Mouse (Mus musculus) B cell, adult (primary cell): Measurements from ENCODE around the gene Olfr76. TPM values are rescaled to one million over a fixed set of nuclear protein-coding genes. Genes with fewer than 3 reads are reported as not detected.

Source experiments
- total RNA-seq: library from RNA; stranded (reverse); gene quantifications from 4 replicates; pipeline ENCODE4 v1.2.4, GENCODE M21; 2023; ENCODE audit not compliant: inconsistent age

The Olfr76 gene
- total RNA-seq = not detected in 4 replicates

DNA sequence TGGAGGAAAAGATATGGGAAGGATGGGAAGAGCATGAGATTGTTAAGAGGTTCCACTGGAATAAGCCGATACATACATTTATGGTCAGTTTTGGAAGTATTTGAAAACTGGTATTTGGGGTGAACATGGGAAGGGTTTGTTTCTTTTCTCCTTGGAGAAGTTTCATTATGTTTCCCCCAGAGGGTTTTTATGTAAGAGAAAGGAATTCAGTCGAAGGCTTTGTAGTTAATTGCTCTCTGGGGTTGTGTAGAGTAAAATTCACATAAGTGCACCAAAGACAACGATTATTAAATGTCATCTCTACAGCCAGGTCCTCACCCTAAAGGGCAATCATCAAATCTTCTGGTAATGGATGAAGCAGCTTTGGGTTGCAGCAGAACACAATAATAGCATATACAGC lies at the start of gene Olfr76:
Gene Olfr76, minus strand, starts transcription at position 101 of the 400 bp plus-strand sequence.

GRCm38 (mm10) chr19:12170062-12170599 lies 47.1 kb upstream of the Olfr76 start, which contains the start of gene Olfr1555-ps1:
TSS of gene Olfr1555-ps1 (minus strand) at chr19:12170112.

DNA sequence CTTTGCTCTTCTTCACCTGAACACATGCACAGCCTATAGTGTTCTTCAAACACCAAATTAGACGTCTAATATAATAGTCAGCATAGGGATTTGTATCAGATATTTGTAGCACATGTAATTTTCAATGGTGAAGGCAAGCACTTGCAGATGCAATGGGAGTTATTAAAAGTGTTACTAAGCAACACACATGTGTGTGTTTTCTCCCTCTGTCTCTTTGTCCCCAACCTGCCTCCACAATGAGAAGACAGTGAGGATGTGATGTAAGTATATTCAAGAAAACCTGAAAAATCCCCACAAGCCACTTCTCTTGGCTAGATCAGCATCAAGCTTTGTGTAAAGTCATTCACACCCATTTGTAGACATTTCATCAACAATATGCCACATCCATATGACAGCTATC lies 7.2 kb downstream of the Olfr76 start, which contains the start of gene Olfr1428:
Gene Olfr1428, minus strand, starts transcription at position 101 of the 400 bp plus-strand sequence.

DNA sequence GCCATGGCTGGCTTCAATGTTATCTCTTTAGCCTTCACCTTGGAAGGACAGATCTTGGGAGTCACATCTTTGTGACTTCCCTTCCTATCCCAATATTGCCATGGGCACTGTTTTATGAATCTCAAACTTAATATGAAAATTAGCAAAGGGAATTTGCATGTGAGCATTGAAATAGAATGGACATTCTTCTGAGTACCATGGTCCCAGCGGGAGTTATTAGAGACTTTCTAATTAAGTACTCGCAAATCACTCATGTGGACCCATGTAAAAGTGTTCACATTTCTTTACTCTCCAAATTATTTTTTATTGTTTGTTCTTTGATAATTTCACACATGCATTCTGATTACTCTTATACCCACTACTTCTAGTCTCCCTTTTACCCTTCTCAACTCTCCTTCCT lies 19.8 kb downstream of the Olfr76 start, which contains the start of gene Olfr1427:
Gene Olfr1427, minus strand, starts transcription at position 101 of the 400 bp plus-strand sequence.

DNA sequence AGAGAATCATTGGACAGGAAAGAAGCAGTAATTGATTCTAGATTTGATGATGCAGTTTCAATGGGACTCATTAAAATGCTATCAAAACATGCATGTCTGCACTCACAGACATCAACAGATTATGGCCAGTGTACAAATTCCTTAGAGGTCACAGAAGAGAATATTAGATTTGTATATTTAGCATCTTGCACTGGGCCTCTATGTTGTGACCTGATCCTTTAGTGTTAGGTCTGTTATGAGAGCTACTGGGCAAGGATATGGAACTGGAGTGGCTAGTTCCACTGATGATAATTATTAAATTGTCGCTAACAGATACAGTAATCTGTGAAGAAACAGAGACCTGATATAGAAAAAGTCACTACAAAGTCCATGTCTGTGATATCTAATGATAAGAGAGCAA lies 31.1 kb downstream of the Olfr76 start, which contains the start of gene Olfr1426:
Gene Olfr1426, minus strand, starts transcription at position 101 of the 400 bp plus-strand sequence.

DNA sequence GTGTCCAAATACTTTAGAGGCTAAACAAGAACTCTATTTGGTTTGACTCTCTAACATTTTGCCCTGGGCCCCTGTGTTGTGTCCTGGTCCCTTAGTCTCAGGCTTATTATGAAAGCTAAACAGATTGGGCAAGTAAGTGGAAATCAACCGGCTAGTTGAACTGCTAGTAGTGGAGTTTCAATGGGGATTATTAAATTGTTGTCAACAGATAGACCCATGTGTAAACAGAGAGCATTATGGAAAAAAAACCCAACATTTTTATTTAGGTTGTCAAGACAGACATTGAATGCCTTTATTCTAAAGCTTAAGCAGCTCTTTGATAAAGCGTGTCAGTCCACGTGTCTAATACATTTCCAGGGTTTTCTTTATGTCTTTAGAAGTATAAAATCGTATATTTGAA lies 45.4 kb downstream of the Olfr76 start, which contains the start of gene Olfr1425:
Gene Olfr1425, minus strand, starts transcription at position 101 of the 400 bp plus-strand sequence.

Other genes starting within 250 kb of the Olfr76 start
- gene Olfr1419, start 248.1 kb downstream of the Olfr76 start, total RNA-seq = not detected in 4 replicates
- not detected in 4 replicates for gene Olfr1420, start 236.6 kb downstream of the Olfr76 start, total RNA-seq
- 63.1 to 71.0 TPM (median 70.2 TPM) in 4 replicates for gene Patl1, start 210.8 kb downstream of the Olfr76 start, total RNA-seq
- 49.4 to 51.9 TPM (median 50.6 TPM) in 4 replicates for gene Osbp, start 157.3 kb downstream of the Olfr76 start, total RNA-seq
- gene Olfr1423, start 81.9 kb downstream of the Olfr76 start, total RNA-seq = not detected in 4 replicates
- not detected in 4 replicates for gene Olfr1424, start 60.5 kb downstream of the Olfr76 start, total RNA-seq
- not detected in 4 replicates for gene Olfr1425, start 45.5 kb downstream of the Olfr76 start, total RNA-seq
- not detected in 4 replicates for gene Olfr1426, start 31.2 kb downstream of the Olfr76 start, total RNA-seq
- gene Olfr1427, start 19.9 kb downstream of the Olfr76 start, total RNA-seq = not detected in 4 replicates
- not detected in 4 replicates for gene Olfr1428, start 7.3 kb downstream of the Olfr76 start, total RNA-seq
- gene Olfr1555-ps1, start 46.9 kb upstream of the Olfr76 start, total RNA-seq = not detected in 4 replicates
- gene Olfr1431, start 77.4 kb upstream of the Olfr76 start, total RNA-seq = not detected in 4 replicates
- not detected in 4 replicates for gene Olfr1432, start 109.4 kb upstream of the Olfr76 start, total RNA-seq
- not detected in 4 replicates for gene Olfr262, start 118.5 kb upstream of the Olfr76 start, total RNA-seq
- not detected in 4 replicates for gene Olfr235, start 137.8 kb upstream of the Olfr76 start, total RNA-seq
- gene Olfr1434, start 156.7 kb upstream of the Olfr76 start, total RNA-seq = not detected in 4 replicates
- gene Olfr1436, start 175.9 kb upstream of the Olfr76 start, total RNA-seq = not detected in 4 replicates
- not detected in 4 replicates for gene Olfr1437, start 201.9 kb upstream of the Olfr76 start, total RNA-seq
- gene Olfr1438-ps1, start 212.7 kb upstream of the Olfr76 start, total RNA-seq = not detected in 4 replicates